Mouse (Mus musculus) liver, adult 2 months (tissue): ENCODE results near the gene Gm20696. TPM values are rescaled to one million over a fixed set of nuclear protein-coding genes. Genes with fewer than 3 reads are reported as not detected.

ENCODE experiments used
- DNase-seq: peaks from one replicate; pipeline ENCODE4 v3.0.0-alpha.2; 2011; ENCODE audit warnings: low read depth, low spot score; ENCODE audit errors: extremely low read depth
- H3K27ac ChIP-seq: fragments of 200-500 bp; replicated peaks from 2 replicates; pipeline ENCODE4 v1.5.1; 2012; ENCODE audit warnings: low read depth, mild to moderate bottlenecking, control low read depth, inconsistent platforms, low read length; ENCODE audit not compliant: insufficient read depth
- H3K27me3 ChIP-seq: fragments of 200-500 bp; 2 replicates; pipeline ENCODE4 v1.6.1; 2012; ENCODE audit warnings: mild to moderate bottlenecking, moderate library complexity, low read length, inconsistent platforms; ENCODE audit not compliant: control insufficient read depth, insufficient read depth
- H3K36me3 ChIP-seq: fragments of 200-500 bp; 2 replicates; pipeline ENCODE4 v1.6.1; 2012; ENCODE audit warnings: low read length, inconsistent platforms; ENCODE audit not compliant: control insufficient read depth, insufficient read depth
- H3K4me1 ChIP-seq: fragments of 200-500 bp; 2 replicates; pipeline ENCODE4 v1.6.1; 2011; ENCODE audit warnings: low read length; ENCODE audit not compliant: control insufficient read depth, insufficient read depth
- H3K4me3 ChIP-seq: fragments of 200-500 bp; 2 replicates; pipeline ENCODE4 v1.5.1; 2011; ENCODE audit warnings: low read depth, mild to moderate bottlenecking, control low read depth, low read length, moderate library complexity; ENCODE audit not compliant: insufficient read depth
- H3K79me2 ChIP-seq: fragments of 200-500 bp; 2 replicates; pipeline ENCODE4 v1.6.1; 2012; ENCODE audit warnings: inconsistent platforms, mild to moderate bottlenecking, low read length, moderate library complexity; ENCODE audit not compliant: control insufficient read depth, insufficient read depth
- H3K9ac ChIP-seq: fragments of 200-500 bp; 2 replicates; pipeline ENCODE4 v1.6.1; 2012; ENCODE audit warnings: low read depth, mild to moderate bottlenecking, control low read depth, inconsistent platforms, low read length
- CTCF ChIP-seq: fragments of 200-500 bp; IDR thresholded peaks from 2 replicates; pipeline ENCODE4 v1.5.1; 2011; ENCODE audit warnings: low read depth, low read length, control low read depth
- POLR2A ChIP-seq: fragments of 200-500 bp; IDR thresholded peaks from 2 replicates; pipeline ENCODE4 v1.6.1; 2011; ENCODE audit warnings: low read length, control low read depth; ENCODE audit not compliant: insufficient read depth; ENCODE audit errors: extremely low read depth
- WGBS: fragments of 180-500 bp; shearing (Covaris S2); methylation state at CpG from one replicate; pipeline ENCODE4 v1.1.7; 2018; 5-methylcytosine and 5-hydroxymethylcytosine counted together
- polyA plus RNA-seq: library from polyadenylated mRNA; depleted of rRNA; stranded (reverse); fragments of >200 nt; gene quantifications from 2 replicates; pipeline ENCODE4 v1.2.3, GENCODE M21; 2012
- total RNA-seq: library from RNA; depleted of rRNA; stranded (reverse); fragments of >200 nt; gene quantifications from 2 replicates; pipeline ENCODE4 v1.2.3, GENCODE M21; 2014

The Gm20696 gene
- total and polyA plus RNA-seq, 2 experiments: 0.26 to 6.5 TPM

DNA sequence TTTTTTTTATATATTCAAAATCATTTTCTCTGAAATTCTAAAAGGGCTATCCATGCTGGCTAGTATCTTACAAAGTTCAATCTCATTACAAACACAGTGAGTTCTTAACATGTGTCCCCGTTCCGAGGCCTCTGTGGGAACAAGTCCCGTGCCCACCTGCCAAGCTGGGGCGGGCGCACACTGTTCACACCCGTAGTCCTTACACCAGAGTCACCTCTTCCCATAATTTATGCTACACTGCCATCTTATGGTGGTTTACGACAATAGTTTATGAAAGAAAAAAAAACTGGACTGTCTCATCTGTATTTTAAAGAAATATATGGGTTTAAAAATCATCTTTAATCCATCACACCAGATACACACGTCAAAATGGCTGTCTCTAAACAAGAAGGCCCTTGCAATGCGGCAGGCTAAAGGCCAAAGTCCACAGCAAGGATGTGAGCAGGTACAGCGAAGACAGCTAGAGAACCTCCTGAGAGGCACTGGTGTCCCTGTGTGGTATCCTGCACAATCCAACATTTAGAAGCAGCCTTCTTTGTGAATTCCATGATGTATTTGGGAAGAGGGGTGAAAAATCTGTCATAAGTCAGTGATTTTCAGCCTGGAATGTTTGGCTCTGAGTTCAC is 66.3 kb downstream of the Gm20696 start:
- H3K79me2 ChIP-seq: no peaks in the 10 kb centered on the region
- H3K36me3 ChIP-seq: no peaks in the 10 kb centered on the region
- H3K9ac ChIP-seq: no peak overlapping the region
- H3K4me3 ChIP-seq: no peak overlapping the region
- WGBS: 15% methylated on average over 10 of the region's 10 CpGs
- H3K27ac ChIP-seq: no peak overlapping the region
- peak; percentile 38 for DNase-seq
- H3K27me3 ChIP-seq: no peaks in the 10 kb centered on the region
- H3K4me1 ChIP-seq: no peaks in the 10 kb centered on the region; the same call in 1 of the 2 replicates
- TF ChIP-seq POLR2A (no peak), CTCF (peak; percentile 58)

DNA sequence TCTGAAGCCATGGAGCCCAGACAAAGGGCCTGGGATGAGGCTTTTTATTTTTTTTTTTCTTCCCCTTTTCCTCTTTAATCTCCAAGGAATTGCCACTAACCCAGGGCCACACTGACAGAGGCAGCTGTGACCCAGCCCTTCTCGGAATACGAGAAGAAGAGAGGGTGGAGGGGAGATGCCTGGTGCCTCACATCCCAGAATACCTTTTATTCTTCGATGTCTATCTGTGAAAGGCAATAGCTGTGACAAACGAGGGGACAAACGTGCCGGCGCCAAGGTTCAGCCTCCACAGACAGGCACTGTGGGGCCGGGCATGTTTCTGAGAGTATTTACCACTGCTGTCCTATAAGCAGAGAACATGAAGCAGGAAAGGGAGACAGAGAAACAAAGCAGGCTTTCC is 66.9 kb downstream of the Gm20696 start:
- Histone ChIP-seq H3K27ac (no peak overlapping the region), H3K27me3 (no peaks in the 10 kb centered on the region), H3K79me2 (no peaks in the 10 kb centered on the region), H3K9ac (no peak overlapping the region), H3K4me3 (no peak overlapping the region), H3K36me3 (no peaks in the 10 kb centered on the region), H3K4me1 (no peaks in the 10 kb centered on the region; the same call in 1 of the 2 replicates)
- DNase-seq: no peak
- 73% methylated on average over 8 of the region's 8 CpGs for WGBS
- TF ChIP-seq CTCF (no peak), POLR2A (no peak)

DNA sequence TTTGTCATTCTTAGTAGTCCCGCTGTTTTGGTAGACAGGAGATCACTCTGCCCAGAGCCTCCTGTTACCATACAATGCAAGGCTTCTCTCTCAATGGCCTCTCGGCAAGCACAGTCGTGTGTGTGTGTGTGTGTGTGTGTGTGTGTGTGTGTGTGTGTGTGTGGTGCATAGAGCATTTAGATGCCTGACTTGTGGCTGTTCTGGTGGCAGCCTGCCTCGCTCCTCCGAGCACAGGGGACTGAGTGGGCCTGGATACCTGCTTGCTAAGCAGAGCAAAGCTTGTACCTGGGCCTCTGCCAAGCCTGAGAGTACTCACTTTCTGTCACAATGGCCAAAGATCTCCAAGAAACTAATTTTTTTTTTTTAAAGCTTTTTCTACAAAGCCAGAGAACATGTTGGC is 67.4 kb downstream of the Gm20696 start:
- TF ChIP-seq POLR2A: no peak
- no peak for TF ChIP-seq CTCF
- H3K27me3 ChIP-seq: no peaks in the 10 kb centered on the region
- H3K79me2 ChIP-seq: no peaks in the 10 kb centered on the region
- H3K27ac ChIP-seq: no peak overlapping the region
- 88% methylated on average over 5 of the region's 5 CpGs for WGBS
- no peak for DNase-seq
- no peaks in the 10 kb centered on the region; the same call in 1 of the 2 replicates for H3K4me1 ChIP-seq
- H3K4me3 ChIP-seq: no peak overlapping the region
- no peak overlapping the region for H3K9ac ChIP-seq
- no peaks in the 10 kb centered on the region for H3K36me3 ChIP-seq

DNA sequence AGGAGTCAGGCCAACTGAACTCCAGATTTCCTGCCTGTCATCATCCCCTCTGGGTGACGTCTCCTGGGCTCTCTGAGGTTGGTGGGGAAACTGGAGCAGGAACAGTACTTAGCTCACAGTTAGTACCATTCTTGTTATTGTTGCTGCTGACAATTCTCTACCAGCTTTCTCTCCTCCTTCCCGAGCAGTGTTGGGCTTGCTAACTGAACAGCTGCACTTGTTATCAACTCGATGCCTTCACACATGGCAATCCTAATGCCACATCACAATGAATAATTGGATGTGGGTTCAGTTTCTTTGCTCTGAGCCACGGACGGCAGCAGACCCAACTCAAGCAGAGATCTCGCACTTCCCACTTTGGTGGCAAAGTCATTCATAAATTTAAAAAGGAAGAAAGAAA is 89.6 kb downstream of the Gm20696 start:
- no peak for DNase-seq
- no peak overlapping the region for H3K4me3 ChIP-seq
- TF ChIP-seq POLR2A: no peak
- TF ChIP-seq CTCF: no peak
- H3K27me3 ChIP-seq: no peaks in the 10 kb centered on the region
- no peaks in the 10 kb centered on the region for H3K4me1 ChIP-seq
- no peak overlapping the region for H3K9ac ChIP-seq
- H3K27ac ChIP-seq: no peak overlapping the region
- H3K79me2 ChIP-seq: no peaks in the 10 kb centered on the region
- WGBS: 84% methylated on average over 6 of the region's 6 CpGs
- H3K36me3 ChIP-seq: no peaks in the 10 kb centered on the region

DNA sequence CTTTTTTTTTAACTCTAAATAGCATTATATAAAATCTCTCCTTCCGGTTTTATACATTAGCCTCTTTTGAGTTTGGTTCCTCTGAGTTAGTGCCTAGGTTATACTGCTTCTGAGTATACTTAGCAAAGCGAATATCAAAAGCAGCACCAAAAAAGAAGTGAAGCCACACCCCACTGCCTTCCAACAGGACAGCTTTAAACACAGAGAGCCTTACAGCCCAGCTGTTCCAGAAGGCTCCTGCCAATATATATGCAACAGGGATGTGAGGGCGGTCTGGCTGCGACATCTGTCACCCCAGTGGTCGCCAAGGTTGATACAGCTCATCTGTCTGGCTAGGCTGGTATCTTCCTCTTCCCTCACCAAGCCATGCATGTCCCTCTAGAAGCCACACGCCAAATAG is 91.0 kb downstream of the Gm20696 start:
- DNase-seq: no peak
- no peak overlapping the region for H3K4me3 ChIP-seq
- H3K27me3 ChIP-seq: no peaks in the 10 kb centered on the region
- no peaks in the 10 kb centered on the region for H3K36me3 ChIP-seq
- WGBS: 84% methylated on average over 6 of the region's 6 CpGs
- H3K4me1 ChIP-seq: no peaks in the 10 kb centered on the region
- no peaks in the 10 kb centered on the region for H3K79me2 ChIP-seq
- H3K27ac ChIP-seq: no peak overlapping the region
- no peak overlapping the region for H3K9ac ChIP-seq
- TF ChIP-seq CTCF (no peak), POLR2A (no peak)

DNA sequence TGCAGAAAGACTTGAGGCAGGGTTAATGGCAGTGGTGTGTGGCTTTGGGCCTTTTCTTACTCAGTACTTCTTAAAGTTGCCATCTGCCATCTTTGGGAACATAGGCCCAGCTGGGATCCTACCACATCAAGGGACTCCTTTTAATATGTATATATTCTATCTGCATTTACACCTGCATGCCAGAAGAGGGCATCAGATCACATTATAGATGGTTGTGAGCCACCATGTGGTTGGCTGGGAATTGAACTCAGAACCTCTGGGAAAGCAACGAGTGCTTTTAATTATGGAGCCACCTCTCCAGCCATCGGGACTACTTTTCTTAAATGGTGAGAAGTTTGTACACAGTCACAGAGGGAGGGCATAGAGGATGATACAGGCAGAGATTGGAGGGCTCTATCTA is 93.3 kb downstream of the Gm20696 start:
- Histone ChIP-seq H3K4me1 (no peaks in the 10 kb centered on the region), H3K4me3 (no peak overlapping the region), H3K79me2 (no peaks in the 10 kb centered on the region), H3K36me3 (no peaks in the 10 kb centered on the region), H3K9ac (no peak overlapping the region), H3K27ac (no peak overlapping the region), H3K27me3 (no peaks in the 10 kb centered on the region)
- WGBS: 90% methylated on average over 2 of the region's 2 CpGs
- no peak for TF ChIP-seq POLR2A
- TF ChIP-seq CTCF: no peak
- DNase-seq: no peak
